Mouse (Mus musculus): ENCODE measurements around the gene Sdr9c7.
"Not testable (repeated sequence)": the region's sequence is repeated elsewhere in the genome, so short reads cannot be mapped to it uniquely, and the experiment has no call there.

Sdr9c7 gene

GRCm38 (mm10) chr10:127907386-127907951 lies 9.2 kb downstream of the Sdr9c7 start:
- no peak for DNase-seq

DNA sequence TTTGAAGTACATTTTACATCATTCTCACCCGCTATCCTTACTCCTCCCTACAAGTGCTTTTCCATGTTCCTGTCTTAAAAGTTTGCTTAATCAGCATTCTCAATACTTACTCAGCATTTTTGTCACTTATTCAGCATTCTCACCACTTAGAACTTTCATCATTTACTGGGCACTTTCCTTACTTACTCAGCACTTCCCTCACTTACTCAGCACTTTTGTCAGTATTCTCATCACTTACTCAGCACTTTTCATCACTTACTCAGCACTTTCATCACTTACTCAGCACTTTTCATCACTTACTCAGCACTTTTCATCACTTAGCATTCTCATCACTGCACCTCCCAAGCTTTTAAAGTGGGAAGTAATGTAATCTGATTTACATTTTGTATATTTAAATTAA lies 17.3 kb downstream of the Sdr9c7 start:
- DNase-seq, result no peak

DNA sequence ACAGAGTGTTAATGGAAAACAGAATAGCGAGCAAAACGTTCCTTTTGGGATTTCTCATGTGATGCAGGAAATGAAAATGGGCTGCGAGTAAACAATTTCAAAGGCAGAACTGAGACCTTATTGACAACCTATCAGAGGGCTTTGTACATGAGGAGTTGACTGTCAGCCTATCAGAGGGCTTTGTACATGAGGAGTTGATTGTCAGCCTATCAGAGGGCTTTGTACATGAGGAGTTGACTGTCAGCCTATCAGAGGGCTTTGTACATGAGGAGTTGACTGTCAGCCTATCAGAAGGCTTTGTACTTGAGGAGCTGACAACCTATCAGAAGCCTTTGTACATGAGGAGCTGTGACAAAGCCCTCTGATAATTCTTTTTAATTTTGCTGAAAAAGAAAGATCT lies 18.9 kb downstream of the Sdr9c7 start:
- DNase-seq, result not testable (repeated sequence)

DNA sequence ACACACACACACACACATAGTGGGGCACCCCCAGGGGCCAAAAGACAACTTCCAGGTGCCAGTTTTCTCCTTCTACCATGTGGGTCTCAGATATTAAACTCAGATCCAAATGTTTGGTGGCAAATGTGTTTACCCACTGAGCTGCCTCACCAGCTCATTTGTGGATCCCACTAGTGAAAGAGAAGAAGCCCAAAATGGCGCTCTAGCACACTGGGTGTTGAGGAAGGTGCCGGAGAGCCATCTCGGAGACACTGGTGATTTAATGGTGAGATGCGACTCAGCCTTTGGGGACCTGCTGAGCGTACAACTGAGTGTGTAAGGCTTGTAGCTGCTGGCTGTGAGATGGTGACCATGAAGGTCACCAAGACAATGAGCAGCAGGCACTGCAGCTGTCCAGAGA lies 19.3 kb downstream of the Sdr9c7 start:
- no peak for DNase-seq

GRCm38 (mm10) chr10:127922241-127922640 lies 23.9 kb downstream of the Sdr9c7 start:
- DNase-seq, result no peak

- no peak for DNase-seq
Observed at GRCm38 (mm10) chr10:127923024-127923423, 24.7 kb downstream of the Sdr9c7 start.

- peak in 1 of 2 experiments; percentile 9 for DNase-seq
Observed at GRCm38 (mm10) chr10:127924597-127925378, 26.5 kb downstream of the Sdr9c7 start.

- DNase-seq, result no peak
Observed at GRCm38 (mm10) chr10:127927737-127928136, 29.4 kb downstream of the Sdr9c7 start.

DNA sequence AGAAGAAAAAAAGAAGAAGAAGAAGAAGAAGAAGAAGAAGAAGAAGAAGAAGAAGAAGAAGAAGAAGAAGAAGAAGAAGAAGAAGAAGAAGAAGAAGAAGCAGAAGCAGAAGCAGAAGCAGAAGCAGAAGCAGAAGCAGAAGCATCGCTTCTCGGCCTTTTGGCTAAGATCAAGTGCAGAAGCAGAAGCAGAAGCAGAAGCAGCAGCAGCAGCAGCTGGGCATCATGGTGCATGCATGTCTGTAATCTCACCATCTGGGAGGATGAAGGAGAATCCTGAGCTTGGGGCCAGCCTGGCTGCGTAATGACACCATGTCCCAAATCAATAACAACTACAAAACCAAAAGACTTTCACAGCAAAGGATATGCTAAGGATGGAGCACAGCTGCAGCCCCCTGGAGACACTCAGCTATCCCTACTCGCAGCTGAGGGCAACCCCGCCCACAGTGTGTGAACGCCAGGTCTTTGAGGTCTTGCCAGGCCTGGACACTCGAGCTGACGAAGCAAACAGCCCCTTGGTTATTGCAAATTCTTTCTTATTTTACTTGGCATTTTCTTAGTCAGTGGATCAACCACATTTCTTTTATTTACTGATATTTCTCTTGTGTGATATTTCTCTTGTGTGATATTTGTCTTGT lies 34.1 kb downstream of the Sdr9c7 start:
- DNase-seq, result peak in 1 of 2 experiments; percentile 17

- no peak for DNase-seq
Observed at GRCm38 (mm10) chr10:127936271-127936670, 38.0 kb downstream of the Sdr9c7 start.

- no peak for DNase-seq
Observed at GRCm38 (mm10) chr10:127936747-127937409, 38.6 kb downstream of the Sdr9c7 start.

DNA sequence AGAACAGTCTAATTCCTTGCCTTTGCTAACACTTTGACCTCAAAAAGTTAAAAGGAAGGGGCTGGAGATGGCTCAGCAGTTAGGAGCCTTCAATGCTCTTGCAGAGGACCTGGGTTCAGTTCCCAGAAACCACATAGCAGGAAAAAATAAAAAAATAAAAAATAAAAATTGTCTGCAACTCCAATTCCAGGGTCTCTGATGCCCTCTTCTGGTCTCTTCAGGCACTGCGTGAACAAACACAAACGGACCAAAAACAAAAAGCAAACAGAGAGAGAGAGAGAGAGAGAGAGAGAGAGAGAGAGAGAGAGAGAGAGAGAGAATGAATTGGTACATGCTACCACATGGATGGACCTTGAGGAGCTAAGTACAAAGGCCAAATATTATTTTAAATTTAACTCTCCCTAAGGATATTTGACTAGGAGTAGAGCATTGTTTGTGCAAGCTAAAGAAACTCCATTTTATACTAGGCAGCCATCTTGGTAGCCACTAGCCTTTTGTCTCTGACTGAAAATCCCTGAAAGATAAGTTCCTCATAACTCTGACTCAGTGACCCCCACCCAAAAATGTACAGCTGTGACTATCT lies 39.2 kb downstream of the Sdr9c7 start:
- DNase-seq, result peak; percentile 50 to 65

DNA sequence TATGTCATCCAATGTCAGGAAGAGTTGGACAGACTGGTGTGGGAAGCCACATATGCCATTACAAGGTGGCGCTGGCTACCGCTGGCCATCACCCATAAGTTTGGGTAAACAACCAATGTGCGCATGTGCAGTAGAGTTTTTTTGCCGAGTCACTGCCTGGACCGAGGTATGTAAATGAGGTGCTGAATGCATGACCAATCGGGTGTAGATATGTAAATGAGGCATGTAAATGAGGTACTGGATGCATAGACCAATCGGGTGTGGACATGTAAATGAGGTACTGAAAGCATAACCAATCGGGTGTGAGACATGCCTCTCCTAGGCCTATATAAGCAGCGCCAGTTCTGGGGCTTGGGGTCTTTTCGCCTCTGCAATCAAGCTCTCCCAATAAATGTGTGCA lies 41.3 kb downstream of the Sdr9c7 start:
- DNase-seq, result not testable (repeated sequence)

DNA sequence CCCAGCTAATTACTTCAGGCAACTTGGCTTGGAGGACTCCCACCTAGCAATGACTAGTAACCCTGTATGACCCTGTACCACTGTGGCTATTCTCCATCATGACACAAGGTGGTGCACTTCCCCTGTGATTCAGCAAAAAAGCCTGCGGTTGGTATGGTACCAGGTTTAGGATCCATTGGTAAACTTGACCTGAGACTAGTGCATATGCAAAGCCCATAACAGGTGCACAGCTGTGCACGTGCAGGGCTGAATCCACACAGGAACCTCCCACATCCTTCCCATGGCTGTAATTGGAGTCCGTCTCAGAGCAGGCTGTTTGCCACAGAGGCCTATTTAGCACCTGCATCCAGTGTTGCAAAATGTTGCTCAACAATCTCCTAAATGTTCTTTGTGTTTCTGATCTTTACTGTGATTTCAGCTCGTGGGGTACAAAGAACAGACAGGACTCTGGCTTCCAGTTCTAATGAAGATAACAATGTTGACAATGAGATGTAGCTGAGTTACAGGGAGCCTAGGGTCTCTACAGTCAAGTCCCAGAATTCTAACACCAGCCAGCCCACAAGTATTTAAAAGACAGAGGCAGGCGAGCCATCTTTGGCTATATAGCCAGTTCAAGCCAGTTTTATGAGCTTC lies 47.2 kb downstream of the Sdr9c7 start:
- DNase-seq, result peak; percentile 40 to 60

GRCm38 (mm10) chr10:127949596-127950130 lies 51.3 kb downstream of the Sdr9c7 start:
- no peak for DNase-seq

- DNase-seq, result no peak
Observed at GRCm38 (mm10) chr10:127951390-127951789, 53.1 kb downstream of the Sdr9c7 start.

DNA sequence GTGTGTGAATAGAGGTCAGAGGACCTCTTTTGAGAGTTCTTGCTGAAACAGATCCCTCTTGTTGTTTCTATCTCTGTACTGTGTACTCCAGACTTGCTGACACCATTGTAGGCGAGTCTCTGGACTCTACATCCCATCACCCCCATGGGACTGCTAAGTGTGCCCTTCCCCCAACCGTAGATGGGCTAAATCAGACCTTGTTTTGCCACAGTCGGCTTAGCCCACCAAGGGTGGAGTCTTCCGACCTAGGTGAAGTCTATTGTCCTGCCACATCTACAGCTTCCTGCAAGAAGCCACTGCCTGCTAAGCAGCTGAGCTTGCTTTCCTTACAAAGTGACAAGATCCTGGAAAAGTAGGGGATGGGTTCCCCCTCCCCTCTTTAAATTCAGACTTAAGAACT lies 53.5 kb downstream of the Sdr9c7 start:
- DNase-seq, result no peak

DNA sequence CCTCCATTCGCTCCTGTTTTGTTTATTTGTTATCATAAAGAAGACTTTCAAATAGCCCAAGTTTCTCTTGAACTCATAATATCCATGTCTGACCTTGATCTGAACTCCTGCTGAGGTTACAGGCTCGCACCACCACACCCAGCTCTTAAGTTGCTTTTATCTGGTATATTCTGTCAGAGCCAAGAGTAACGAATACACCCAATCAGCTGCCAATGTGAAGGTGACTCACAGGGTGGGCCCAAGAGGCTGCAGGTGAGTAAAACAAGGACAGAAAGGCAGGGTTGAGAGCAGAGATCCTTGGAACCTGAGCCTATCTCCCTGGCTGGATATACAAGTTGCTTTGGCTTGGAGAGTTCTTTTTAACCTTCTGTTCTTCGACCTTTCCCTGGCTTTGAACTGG lies 56.7 kb downstream of the Sdr9c7 start:
- no peak for DNase-seq

GRCm38 (mm10) chr10:127956168-127956816 lies 58.0 kb downstream of the Sdr9c7 start:
- DNase-seq, result peak; percentile 64 to 77

DNA sequence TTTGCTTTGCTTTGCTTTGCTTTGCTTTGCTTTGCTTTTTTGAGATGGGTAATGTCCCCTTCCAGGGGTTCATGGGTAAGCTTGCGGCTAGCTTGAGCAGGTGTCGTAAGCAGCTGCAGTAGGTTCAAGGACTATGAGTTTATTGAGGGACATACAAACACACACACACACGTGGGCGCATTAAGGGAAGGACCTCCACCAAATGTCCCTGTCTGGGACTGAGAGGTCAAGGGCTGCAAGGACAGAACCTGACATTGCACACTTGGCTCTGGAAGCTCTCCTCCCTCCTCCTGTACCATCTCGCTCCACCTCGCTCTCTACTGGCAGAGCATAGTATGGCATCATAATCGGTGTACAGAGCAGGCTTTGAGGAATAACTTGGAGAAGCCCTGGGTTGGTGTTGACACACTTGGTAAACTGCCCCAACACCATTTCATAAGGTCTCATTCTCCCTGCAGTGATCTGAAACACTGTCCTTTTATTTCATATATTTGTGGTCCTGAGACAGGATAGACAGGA lies 60.9 kb downstream of the Sdr9c7 start:
- no peak for DNase-seq

Measured in lung, adult 18-20 months (tissue).